22 mouse cellular contexts compared by ENCODE assay signal in genomic region chr1:76031923-76032285, GRCm38 (mm10).
A peak's percentile ranks its signal among the peaks of the same experiment; 100 is the strongest.
DNase-seq lines count a peak whose midpoint lies in the region; ATAC-seq and TF ChIP-seq lines count a peak whose summit lies in the region.
"Had no signal": no experiment of that assay in that cellular context is flagged by ENCODE, and none has a peak within 500 bp of the region (broad histone marks: within the 10 kb centered on the region; RNA-seq: fewer than 3 reads in every experiment).

No protein-coding gene starts in this region.

- no peaks in the 10 kb centered on the region for H3K9me3 ChIP-seq in liver, postnatal 0 days (ENCODE audit: low read length)
- no peaks in the 10 kb centered on the region for H3K9me3 ChIP-seq in liver, embryonic 12.5 days (replicated peaks)
- H3K9me3 ChIP-seq: embryonic facial prominence, embryonic 12.5 days; forebrain, embryonic 12.5 days; hindbrain, embryonic 13.5 days; neural tube, embryonic 15.5 days had no signal

- H3K36me3 ChIP-seq in liver, postnatal 0 days (replicated peaks; ENCODE audit: insufficient read depth, low read length), result no peaks in the 10 kb centered on the region
- H3K36me3 ChIP-seq in liver, embryonic 12.5 days, result no peaks in the 10 kb centered on the region
- H3K36me3 ChIP-seq: embryonic facial prominence, embryonic 12.5 days; forebrain, embryonic 12.5 days; hindbrain, embryonic 13.5 days; neural tube, embryonic 15.5 days had no signal

- DNase-seq in frontal cortex, postnatal 25 days (ENCODE audit: low spot score in 2 of 2), result no peak
- DNase-seq in liver, postnatal 0 days, result no peak
- DNase-seq in right cerebral cortex, adult 18-20 months, result peak; percentile 7
- DNase-seq in right cerebral cortex, adult 2 months (ENCODE audit: low spot score in 2 of 2), result no peak
- DNase-seq in urinary bladder, adult 18-20 months (ENCODE audit: low spot score in 2 of 2), result no peak
- DNase-seq: adrenal gland, postnatal 14 days; cerebellum, adult 8-10 months; gastrocnemius, postnatal 10 days; heart, postnatal 36 days; kidney, adult 18-20 months; thymus, adult 2 months; thymus, postnatal 4 days had no signal

- no peak overlapping the region for H3K4me2 ChIP-seq in liver, postnatal 0 days (ENCODE audit: low read depth, low read length)
- H3K4me2 ChIP-seq in liver, embryonic 12.5 days, result no peak overlapping the region
- H3K4me2 ChIP-seq: embryonic facial prominence, embryonic 12.5 days; forebrain, embryonic 12.5 days; hindbrain, embryonic 13.5 days; midbrain, embryonic 11.5 days; neural tube, embryonic 15.5 days had no signal

- TF ChIP-seq EP300 in liver, postnatal 0 days (IDR thresholded peaks at IDR 0.05; ENCODE audit: low read depth), result no peak

- peaks cover 8% of the 10 kb centered on the region; the same call in 1 of the 2 replicates for H3K4me1 ChIP-seq in liver, postnatal 0 days (ENCODE audit: insufficient read depth)
- H3K4me1 ChIP-seq in liver, embryonic 12.5 days, result no peaks in the 10 kb centered on the region
- H3K4me1 ChIP-seq: embryonic facial prominence, embryonic 12.5 days had no signal

- ATAC-seq in frontal cortex, adult (ENCODE audit: low TSS enrichment), result peak; percentile 87
- ATAC-seq in liver, postnatal 0 days, result no peak
- no peak for ATAC-seq in liver, embryonic 12.5 days
- ATAC-seq: CD4-positive, CD25-positive, alpha-beta regulatory T cell, adult 4 months had no signal

- peak overlapping the region; percentile 59; the same call in 1 of the 2 replicates for H3K27ac ChIP-seq in liver, postnatal 0 days (ENCODE audit: low read depth)
- no peak overlapping the region; the same call in 1 of the 2 replicates for H3K27ac ChIP-seq in liver, embryonic 12.5 days
- H3K27ac ChIP-seq: embryonic facial prominence, embryonic 12.5 days; forebrain, embryonic 12.5 days; hindbrain, embryonic 13.5 days; kidney, postnatal 0 days; liver, embryonic 14.5 days; neural tube, embryonic 15.5 days had no signal

- no peak for TF ChIP-seq CTCF in liver, postnatal 0 days (IDR thresholded peaks at IDR 0.05; ENCODE audit: low read depth)

- no peaks in the 10 kb centered on the region for H3K27me3 ChIP-seq in liver, postnatal 0 days (ENCODE audit: insufficient read depth, low read length)
- H3K27me3 ChIP-seq in liver, embryonic 12.5 days (replicated peaks), result no peaks in the 10 kb centered on the region
- H3K27me3 ChIP-seq: embryonic facial prominence, embryonic 12.5 days; forebrain, embryonic 12.5 days; hindbrain, embryonic 13.5 days; neural tube, embryonic 15.5 days had no signal

- WGBS in liver, postnatal 0 days (ENCODE audit: insufficient replicate concordance), result 54% methylated on average over 4 of the region's 4 CpGs
- 58% methylated on average over 4 of the region's 4 CpGs for WGBS in liver, embryonic 12.5 days (ENCODE audit: insufficient replicate concordance)

- H3K4me3 ChIP-seq in liver, postnatal 0 days (ENCODE audit: low read depth, low read length), result no peak overlapping the region
- H3K4me3 ChIP-seq in liver, embryonic 12.5 days, result no peak overlapping the region
- H3K4me3 ChIP-seq: embryonic facial prominence, embryonic 12.5 days; forebrain, embryonic 12.5 days; hindbrain, embryonic 13.5 days; neural tube, embryonic 15.5 days had no signal

- H3K9ac ChIP-seq in liver, postnatal 0 days (replicated peaks), result no peak overlapping the region
- H3K9ac ChIP-seq in liver, embryonic 12.5 days, result no peak overlapping the region
- H3K9ac ChIP-seq: embryonic facial prominence, embryonic 12.5 days; forebrain, embryonic 12.5 days; hindbrain, embryonic 13.5 days; liver, embryonic 14.5 days; neural tube, embryonic 15.5 days had no signal
